Mouse (Mus musculus): ENCODE measurements around the gene Ptpre.

DNA sequence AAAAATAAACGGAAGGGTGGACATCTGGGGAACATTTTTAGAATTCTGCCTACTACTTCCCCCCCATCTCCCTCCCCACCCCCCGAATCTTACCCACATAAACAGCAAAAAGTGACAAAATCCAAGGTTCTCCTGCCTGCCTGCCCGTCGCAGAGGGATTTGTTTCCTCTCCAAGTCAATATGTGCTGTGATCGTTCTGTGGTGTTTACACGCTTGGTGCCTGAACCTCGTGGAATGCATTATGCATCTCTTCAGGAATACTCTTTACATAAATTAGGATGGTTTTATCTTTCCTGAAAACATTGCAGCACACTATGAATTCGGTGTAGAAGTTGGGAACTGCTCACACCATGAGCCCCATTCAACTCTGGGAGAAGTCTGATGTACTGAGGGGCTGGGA lies 26.7 kb downstream of the Ptpre start:
- no peak for TF ChIP-seq CTCF (IDR thresholded peaks at IDR 0.05; ENCODE audit: low read depth)
- no peak for TF ChIP-seq EP300 (optimal IDR thresholded peaks at IDR 0.05)

Measured in stomach, postnatal 0 days (tissue).